Mouse (Mus musculus) midbrain, embryonic 11.5 days (tissue): ENCODE data around the gene Rbfox1. TPM values are rescaled to one million over a fixed set of nuclear protein-coding genes. Genes with fewer than 3 reads are reported as not detected.

Experiments
- ATAC-seq: fragments of 200-750 bp; cut with Nextera tagmentation; 2 replicates; pipeline ENCODE4 v1.8.0; 2017; ENCODE audit warnings: moderate TSS enrichment, moderate library complexity; ENCODE audit not compliant: low FRiP score
- DNase-seq: peaks from one replicate; pipeline ENCODE4 v3.0.0; 2015; ENCODE audit warnings: low spot score; ENCODE audit errors: missing footprints
- H3K27ac ChIP-seq: fragments of 300-500 bp; sonication (generic); 2 replicates; pipeline ENCODE4 v1.5.1; 2014; ENCODE audit warnings: low read depth, low read length
- H3K27me3 ChIP-seq: fragments of 300-500 bp; sonication (generic); 2 replicates; pipeline ENCODE4 v1.6.1; 2014; ENCODE audit warnings: mild to moderate bottlenecking, low read length, moderate library complexity, mixed read lengths; ENCODE audit not compliant: control insufficient read depth, insufficient read depth
- H3K36me3 ChIP-seq: fragments of 300-500 bp; sonication (generic); 2 replicates; pipeline ENCODE4 v1.6.1; 2014; ENCODE audit warnings: mild to moderate bottlenecking, low read length, moderate library complexity, mixed read lengths; ENCODE audit not compliant: control insufficient read depth, insufficient read depth
- H3K4me1 ChIP-seq: fragments of 300-500 bp; sonication (generic); 2 replicates; pipeline ENCODE4 v1.6.1; 2014; ENCODE audit warnings: low read length; ENCODE audit not compliant: control insufficient read depth, insufficient read depth
- H3K4me2 ChIP-seq: fragments of 300-500 bp; sonication (generic); 2 replicates; pipeline ENCODE4 v1.6.1; 2014; ENCODE audit warnings: mild to moderate bottlenecking, moderate library complexity
- H3K4me3 ChIP-seq: fragments of 300-500 bp; sonication (generic); 2 replicates; pipeline ENCODE4 v1.5.1; 2014; ENCODE audit warnings: low read depth, low read length
- H3K9ac ChIP-seq: fragments of 300-500 bp; sonication (generic); 2 replicates; pipeline ENCODE4 v1.6.1; 2014; ENCODE audit warnings: low read length
- H3K9me3 ChIP-seq: fragments of 300-500 bp; sonication (generic); 2 replicates; pipeline ENCODE4 v1.6.1; 2016; ENCODE audit warnings: low read length; ENCODE audit not compliant: control insufficient read depth
- WGBS: fragments of 180-500 bp; shearing (Covaris S2); extraction: QIAGEN DNeasy Blood & Tissue Kit; methylation state at CpG from one replicate; pipeline ENCODE4 v1.1.7; 2014; 5-methylcytosine and 5-hydroxymethylcytosine counted together
- polyA plus RNA-seq: library from polyadenylated mRNA; unstranded; fragments of >200 nt; fragmentation: Nextera tagmentation; extraction: Ambion mirVana; gene quantifications from 2 replicates; pipeline ENCODE4 v1.2.1, GENCODE M21; 2014

Rbfox1 gene
- polyA plus RNA-seq, 1 experiment from 2014 or later, result 6.1 TPM

- H3K4me1 ChIP-seq, result peaks cover 18% of the 10 kb centered on the region; the same call in 1 of the 2 replicates
- peak; percentile 88 for DNase-seq
- ATAC-seq, result peak; percentile 91
Observed at GRCm38 (mm10) chr16:7404766-7405492, 1519.8 kb downstream of the Rbfox1 start.

GRCm38 (mm10) chr16:7407862-7408640 lies 1522.9 kb downstream of the Rbfox1 start:
- Histone ChIP-seq H3K9me3 (no peaks in the 10 kb centered on the region), H3K27ac (no peak overlapping the region), H3K27me3 (no peaks in the 10 kb centered on the region), H3K4me3 (no peak overlapping the region), H3K9ac (no peak overlapping the region; the same call in 1 of the 2 replicates), H3K4me1 (peaks cover 18% of the 10 kb centered on the region; the same call in 1 of the 2 replicates), H3K36me3 (no peaks in the 10 kb centered on the region), H3K4me2 (no peak overlapping the region)
- DNase-seq (no peak), ATAC-seq (no peak)
- WGBS, result 41% methylated on average over 12 of the region's 12 CpGs

More at GRCm38 (mm10) chr16:7404766-7405492, 1519.8 kb downstream of the Rbfox1 start:
- Histone ChIP-seq H3K27me3 (no peaks in the 10 kb centered on the region), H3K27ac (peak overlapping the region; percentile 20), H3K9ac (no peak overlapping the region), H3K4me2 (no peak overlapping the region), H3K4me3 (no peak overlapping the region), H3K36me3 (no peaks in the 10 kb centered on the region), H3K9me3 (no peaks in the 10 kb centered on the region)
- WGBS, result 20% methylated on average over 6 of the region's 6 CpGs

- H3K4me1 ChIP-seq, result 0 out of 2 replicates have a peak, but pooled peaks cover 2% of the 10 kb centered on the region
- H3K4me2 ChIP-seq, result no peak overlapping the region
- H3K9ac ChIP-seq, result no peak overlapping the region
- ATAC-seq, result 0 out of 2 replicates have a peak, but pooled peaks have one; percentile 22
- H3K36me3 ChIP-seq, result no peaks in the 10 kb centered on the region
- H3K27ac ChIP-seq, result no peak overlapping the region
- no peaks in the 10 kb centered on the region for H3K9me3 ChIP-seq
- DNase-seq, result peak; percentile 84
- H3K27me3 ChIP-seq, result no peaks in the 10 kb centered on the region
- 58% methylated on average over 12 of the region's 12 CpGs for WGBS
- H3K4me3 ChIP-seq, result no peak overlapping the region
Observed at GRCm38 (mm10) chr16:7419655-7420281, 1534.6 kb downstream of the Rbfox1 start.

GRCm38 (mm10) chr16:7425386-7426089 lies 1540.4 kb downstream of the Rbfox1 start:
- DNase-seq (no peak), ATAC-seq (no peak)
- Histone ChIP-seq H3K36me3 (no peaks in the 10 kb centered on the region), H3K27ac (no peak overlapping the region), H3K4me1 (no peaks in the 10 kb centered on the region), H3K4me3 (no peak overlapping the region), H3K9ac (no peak overlapping the region), H3K27me3 (no peaks in the 10 kb centered on the region), H3K4me2 (no peak overlapping the region), H3K9me3 (no peaks in the 10 kb centered on the region)
- WGBS, result 84% methylated on average over 3 of the region's 3 CpGs

DNA sequence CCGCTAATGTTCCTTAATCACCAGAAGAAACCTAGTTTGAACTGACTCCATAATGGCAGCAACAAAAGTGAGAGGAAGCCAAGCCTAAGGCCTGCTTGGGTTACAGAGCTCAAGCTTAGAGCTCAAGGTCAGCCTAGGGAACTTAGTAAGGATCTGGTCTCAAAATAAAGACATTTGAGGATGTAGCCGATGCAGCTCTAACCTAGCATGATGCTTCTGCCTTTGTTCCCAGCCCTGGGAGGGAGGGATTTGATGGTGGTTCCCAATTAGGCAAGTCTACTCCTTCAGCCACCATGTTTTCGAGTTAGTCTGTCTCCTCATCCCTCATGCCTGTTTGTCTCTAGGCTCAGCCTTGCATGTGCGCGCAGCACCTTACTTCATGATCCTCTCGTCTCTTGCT lies 1548.1 kb downstream of the Rbfox1 start:
- Histone ChIP-seq H3K4me3 (no peak overlapping the region), H3K4me2 (no peak overlapping the region), H3K27ac (no peak overlapping the region), H3K4me1 (no peaks in the 10 kb centered on the region), H3K27me3 (no peaks in the 10 kb centered on the region), H3K9me3 (no peaks in the 10 kb centered on the region), H3K36me3 (no peaks in the 10 kb centered on the region), H3K9ac (no peak overlapping the region)
- DNase-seq (no peak), ATAC-seq (no peak)
- WGBS, result 92% methylated on average over 6 of the region's 6 CpGs

GRCm38 (mm10) chr16:7446791-7447290 lies 1561.7 kb downstream of the Rbfox1 start:
- Histone ChIP-seq H3K27me3 (no peaks in the 10 kb centered on the region), H3K9ac (no peak overlapping the region), H3K27ac (no peak overlapping the region), H3K36me3 (no peaks in the 10 kb centered on the region), H3K4me3 (no peak overlapping the region), H3K4me2 (no peak overlapping the region), H3K9me3 (no peaks in the 10 kb centered on the region), H3K4me1 (no peaks in the 10 kb centered on the region)
- DNase-seq (peak; percentile 53), ATAC-seq (no peak)
- 83% methylated on average over 1 of the region's 1 CpGs for WGBS

DNA sequence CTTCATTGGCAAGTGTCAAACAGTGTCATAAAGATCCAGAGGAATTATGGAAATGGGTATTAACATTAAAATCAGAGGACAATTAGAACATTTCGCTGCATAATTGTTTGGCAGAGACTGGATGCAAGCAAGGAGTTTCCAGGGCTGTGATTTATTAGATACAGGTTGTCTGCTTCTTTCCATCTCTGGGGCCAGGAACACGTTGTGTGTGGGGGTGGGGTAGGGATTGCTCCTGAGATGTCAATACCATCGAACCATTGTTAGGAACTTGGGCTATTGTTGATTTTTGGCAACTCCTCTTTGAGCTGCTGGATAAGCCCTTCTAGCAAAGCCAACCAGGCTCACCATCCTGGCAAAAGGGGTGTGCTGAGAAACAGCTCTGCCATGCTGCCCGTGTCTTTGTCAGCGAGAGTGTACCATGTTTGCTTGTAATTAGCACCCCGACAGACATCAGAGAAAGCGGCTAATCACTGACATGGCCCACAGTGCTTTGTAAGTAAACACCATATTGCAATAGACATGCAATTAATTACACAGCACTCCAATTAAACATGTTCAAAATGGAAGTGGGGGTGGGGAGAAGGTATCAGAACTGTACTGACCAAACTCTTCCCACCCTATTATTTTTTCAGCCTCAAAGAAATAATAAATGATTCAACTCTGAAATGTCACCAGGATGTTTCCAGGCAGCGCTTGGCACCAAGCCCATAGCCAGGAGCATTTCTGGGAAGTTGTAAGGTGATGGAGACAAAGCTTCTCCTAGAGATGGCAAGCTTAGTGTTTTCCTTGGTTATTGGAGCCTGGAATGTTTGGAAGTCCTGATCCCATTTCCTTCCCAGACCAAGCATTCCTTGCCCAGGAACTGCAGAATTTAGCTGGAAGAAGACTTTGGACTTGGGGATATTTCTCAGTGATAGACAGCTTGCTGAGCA lies 1562.8 kb downstream of the Rbfox1 start:
- Histone ChIP-seq H3K27ac (no peak overlapping the region), H3K36me3 (no peaks in the 10 kb centered on the region), H3K9me3 (no peaks in the 10 kb centered on the region), H3K4me2 (no peak overlapping the region), H3K9ac (no peak overlapping the region), H3K4me1 (no peaks in the 10 kb centered on the region), H3K4me3 (no peak overlapping the region), H3K27me3 (no peaks in the 10 kb centered on the region)
- no peak for ATAC-seq
- DNase-seq, result peak; percentile 45
- WGBS, result 70% methylated on average over 8 of the region's 8 CpGs

- Histone ChIP-seq H3K4me1 (no peaks in the 10 kb centered on the region), H3K9me3 (no peaks in the 10 kb centered on the region), H3K27ac (no peak overlapping the region), H3K4me2 (no peak overlapping the region), H3K36me3 (no peaks in the 10 kb centered on the region), H3K9ac (no peak overlapping the region), H3K4me3 (no peak overlapping the region), H3K27me3 (no peaks in the 10 kb centered on the region)
- WGBS, result 100% methylated on average over 3 of the region's 3 CpGs
- DNase-seq (no peak), ATAC-seq (no peak)
Observed at GRCm38 (mm10) chr16:7451193-7451592, 1566.0 kb downstream of the Rbfox1 start.
